Mouse (Mus musculus): Measurements from ENCODE around the gene Pdcd1.
"Not testable (repeated sequence)": the region's sequence is repeated elsewhere in the genome, so short reads cannot be mapped to it uniquely, and the experiment has no call there.

Gene Pdcd1

GRCm38 (mm10) chr1:94052373-94052772, at the start of gene Pdcd1:
Pdcd1 (minus strand) TSS chr1:94052553.
- no peak for DNase-seq

- no peak for DNase-seq
These were observed 39.4 kb upstream of the Pdcd1 start for GRCm38 (mm10) chr1:94091788-94092187.

GRCm38 (mm10) chr1:94086311-94086898, 34.1 kb upstream of the Pdcd1 start:
- DNase-seq = no peak

GRCm38 (mm10) chr1:94085324-94086105, 33.2 kb upstream of the Pdcd1 start:
- no peak for DNase-seq

GRCm38 (mm10) chr1:94081761-94082160, 29.4 kb upstream of the Pdcd1 start:
- DNase-seq = no peak

GRCm38 (mm10) chr1:94081191-94081590, 28.8 kb upstream of the Pdcd1 start:
- DNase-seq = no peak

- DNase-seq = no peak
These were observed 28.4 kb upstream of the Pdcd1 start for GRCm38 (mm10) chr1:94080718-94081117.

GRCm38 (mm10) chr1:94078835-94079440, 26.6 kb upstream of the Pdcd1 start:
- peak; percentile 74 for DNase-seq

GRCm38 (mm10) chr1:94078314-94078713, 26.0 kb upstream of the Pdcd1 start:
- no peak for DNase-seq

- DNase-seq = no peak
These were observed 24.3 kb upstream of the Pdcd1 start for GRCm38 (mm10) chr1:94076702-94077101.

- no peak for DNase-seq
These were observed 22.4 kb upstream of the Pdcd1 start for GRCm38 (mm10) chr1:94074756-94075155.

- DNase-seq = not testable (repeated sequence)
These were observed 5.9 kb upstream of the Pdcd1 start for GRCm38 (mm10) chr1:94058281-94058680.

GRCm38 (mm10) chr1:94057401-94057800, 5.0 kb upstream of the Pdcd1 start:
- no peak for DNase-seq

GRCm38 (mm10) chr1:94055966-94056365, 3.6 kb upstream of the Pdcd1 start:
- no peak for DNase-seq

- no peak for DNase-seq
These were observed 2.1 kb upstream of the Pdcd1 start for GRCm38 (mm10) chr1:94054481-94054880.

- no peak for DNase-seq
These were observed 1.3 kb upstream of the Pdcd1 start for GRCm38 (mm10) chr1:94053530-94054216.

- no peak for DNase-seq
These were observed 1.2 kb downstream of the Pdcd1 start for GRCm38 (mm10) chr1:94051104-94051503.

- no peak for DNase-seq
These were observed 5.8 kb downstream of the Pdcd1 start for GRCm38 (mm10) chr1:94046544-94046943.

- no peak for DNase-seq
These were observed 6.8 kb downstream of the Pdcd1 start for GRCm38 (mm10) chr1:94045559-94045958.

- DNase-seq = no peak
These were observed 12.0 kb downstream of the Pdcd1 start for GRCm38 (mm10) chr1:94040391-94040790.

GRCm38 (mm10) chr1:94034984-94035743, 17.2 kb downstream of the Pdcd1 start:
- DNase-seq = peak; percentile 88

- DNase-seq = no peak
These were observed 19.2 kb downstream of the Pdcd1 start for GRCm38 (mm10) chr1:94033075-94033602.
